Mouse (Mus musculus) myocyte (in vitro differentiated cells): ENCODE measurements around the gene Tmem236.

Experiments
- E2F4 ChIP-seq: IDR thresholded peaks from one replicate; pipeline ENCODE4 v1.6.1; 2011; ENCODE audit warnings: mild to moderate bottlenecking, control low read depth, moderate library complexity; ENCODE audit not compliant: insufficient read depth
- MAX ChIP-seq: IDR thresholded peaks from one replicate; pipeline ENCODE4 v1.6.1; 2011; ENCODE audit warnings: low read depth, mild to moderate bottlenecking, control low read depth
- MYOD1 ChIP-seq, 3 experiments: IDR thresholded peaks; one replicate each; pipeline ENCODE4 v1.6.1; 2011; ENCODE audit warnings: control low read depth in 2 of 3, low read depth in 2 of 3, mild to moderate bottlenecking in 2 of 3, moderate library complexity in 1 of 3; ENCODE audit not compliant: insufficient read length in 2 of 3, control insufficient read depth in 1 of 3
- POLR2A ChIP-seq: IDR thresholded peaks from one replicate; pipeline ENCODE4 v1.6.1; 2011; ENCODE audit warnings: low read depth, mild to moderate bottlenecking, control low read depth, moderate library complexity; ENCODE audit not compliant: insufficient read length
- POLR2AphosphoS2 ChIP-seq: IDR thresholded peaks from one replicate; pipeline ENCODE4 v1.6.1; 2011; ENCODE audit warnings: low read depth, control low read depth; ENCODE audit not compliant: insufficient read length
- TCF3 ChIP-seq: IDR thresholded peaks from one replicate; pipeline ENCODE4 v1.6.1; 2011; ENCODE audit warnings: low read depth, control low read depth; ENCODE audit not compliant: insufficient read length
- USF1 ChIP-seq: IDR thresholded peaks from one replicate; pipeline ENCODE4 v1.6.1; 2011; ENCODE audit warnings: low read depth, mild to moderate bottlenecking, control low read depth, moderate library complexity

DNA sequence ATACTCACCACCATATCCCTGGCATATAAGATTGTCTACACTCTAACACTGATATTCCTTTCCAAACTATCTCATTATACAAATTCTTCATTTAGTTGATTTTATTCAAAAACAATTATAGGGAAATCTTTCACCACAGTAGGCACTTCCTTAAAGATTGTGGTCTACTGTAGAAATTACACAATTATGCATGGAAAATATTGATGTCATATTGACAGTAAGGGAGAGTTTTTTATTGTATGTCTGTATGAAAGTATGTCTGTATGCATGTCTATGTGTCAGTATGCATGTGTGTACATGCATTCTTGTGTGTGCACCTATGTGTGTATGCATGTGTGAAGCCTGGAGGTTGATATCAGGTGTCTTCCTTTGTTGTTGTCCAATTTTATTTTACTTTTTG is 10.1 kb downstream of the Tmem236 start:
- TF ChIP-seq USF1: no peak
- TF ChIP-seq TCF3: no peak
- TF ChIP-seq E2F4: no peak
- TF ChIP-seq POLR2A: no peak
- TF ChIP-seq MAX: no peak
- TF ChIP-seq POLR2AphosphoS2: no peak
- TF ChIP-seq MYOD1 (IDR thresholded peaks at IDR 0.05; ENCODE audit: control insufficient read depth in 1 of 3, insufficient read length in 2 of 3, low read depth in 2 of 3): no peak
